Mouse (Mus musculus) forebrain, embryonic 13.5 days (tissue): ENCODE measurements around the gene 1700125H20Rik. TPM values are rescaled to one million over a fixed set of nuclear protein-coding genes. Genes with fewer than 3 reads are reported as not detected.

Experiments used
- polyA plus RNA-seq: library from polyadenylated mRNA; unstranded; fragments of >200 nt; fragmentation: Nextera tagmentation; extraction: Ambion mirVana; gene quantifications from 2 replicates; pipeline ENCODE4 v1.2.1, GENCODE M21; 2015

Gene 1700125H20Rik
- polyA plus RNA-seq, 1 experiment from 2014 or later: 0.26 TPM

Other genes with a start within 250 kb of the 1700125H20Rik start
- gene Car4, start 212.6 kb upstream of the 1700125H20Rik start, polyA plus RNA-seq: 1.2 and 2.0 TPM in 2 replicates
- gene Usp32, start 30.2 kb upstream of the 1700125H20Rik start, polyA plus RNA-seq: 7.8 and 9.0 TPM in 2 replicates
- 46.3 and 49.3 TPM in 2 replicates for gene Appbp2, start 64.7 kb downstream of the 1700125H20Rik start, polyA plus RNA-seq
- 22.3 and 22.6 TPM in 2 replicates for gene Ppm1d, start 140.8 kb downstream of the 1700125H20Rik start, polyA plus RNA-seq
- 19.6 and 19.7 TPM in 2 replicates for gene Bcas3, start 182.8 kb downstream of the 1700125H20Rik start, polyA plus RNA-seq